Mouse (Mus musculus): ENCODE measurements around the gene Htr6. TPM values are rescaled to one million over a fixed set of nuclear protein-coding genes. Genes with fewer than 3 reads are reported as not detected.

Htr6 gene
- polyA plus RNA-seq, 1 experiment = 0.76 TPM

GRCm38 (mm10) chr4:139053391-139053790 is 22.0 kb downstream of the Htr6 start:
- no peaks in the 10 kb centered on the region for H3K27me3 ChIP-seq (ENCODE audit: control insufficient read depth, insufficient read depth, low read length)
- 78% methylated on average over 5 of the region's 5 CpGs for WGBS
- no peak overlapping the region for H3K27ac ChIP-seq (ENCODE audit: insufficient read depth, low read depth, low read length)
- TF ChIP-seq POLR2A (IDR thresholded peaks at IDR 0.05; ENCODE audit: low read depth, low read length) (no peak), CTCF (IDR thresholded peaks at IDR 0.05; ENCODE audit: extremely low read depth, insufficient read length, insufficient replicate concordance, low read depth, low read length) (no peak)
- no peak overlapping the region for H3K4me3 ChIP-seq (ENCODE audit: low read depth, low read length)
- H3K4me1 ChIP-seq (ENCODE audit: control insufficient read depth, insufficient read depth, insufficient read length, low read length) = peaks cover 2% of the 10 kb centered on the region
- peaks cover 22% of the 10 kb centered on the region for H3K36me3 ChIP-seq (ENCODE audit: control insufficient read depth, insufficient read depth, low read length)

GRCm38 (mm10) chr4:139052796-139053195 is 22.6 kb downstream of the Htr6 start:
- 91% methylated on average over 7 of the region's 7 CpGs for WGBS

GRCm38 (mm10) chr4:139048518-139048917 is 26.9 kb downstream of the Htr6 start:
- Histone ChIP-seq H3K36me3 (ENCODE audit: control insufficient read depth, insufficient read depth, low read length) (peaks cover 13% of the 10 kb centered on the region), H3K4me3 (ENCODE audit: low read depth, low read length) (no peak overlapping the region), H3K27me3 (ENCODE audit: control insufficient read depth, insufficient read depth, low read length) (no peaks in the 10 kb centered on the region), H3K27ac (ENCODE audit: insufficient read depth, low read depth, low read length) (no peak overlapping the region), H3K4me1 (ENCODE audit: control insufficient read depth, insufficient read depth, insufficient read length, low read length) (peaks cover 2% of the 10 kb centered on the region; the same call in 1 of the 2 replicates)
- no peak for TF ChIP-seq POLR2A (IDR thresholded peaks at IDR 0.05; ENCODE audit: low read depth, low read length)
- whole genome bisulfite sequencing = 94% methylated on average over 6 of the region's 6 CpGs

More at GRCm38 (mm10) chr4:139052796-139053195, 22.6 kb downstream of the Htr6 start:
- Histone ChIP-seq H3K4me1 (ENCODE audit: control insufficient read depth, insufficient read depth, insufficient read length, low read length) (peaks cover 2% of the 10 kb centered on the region), H3K36me3 (ENCODE audit: control insufficient read depth, insufficient read depth, low read length) (peaks cover 20% of the 10 kb centered on the region), H3K4me3 (ENCODE audit: low read depth, low read length) (no peak overlapping the region), H3K27ac (ENCODE audit: insufficient read depth, low read depth, low read length) (no peak overlapping the region), H3K27me3 (ENCODE audit: control insufficient read depth, insufficient read depth, low read length) (no peaks in the 10 kb centered on the region)
- TF ChIP-seq CTCF (IDR thresholded peaks at IDR 0.05; ENCODE audit: extremely low read depth, insufficient read length, insufficient replicate concordance, low read depth, low read length) = no peak
- TF ChIP-seq POLR2A (IDR thresholded peaks at IDR 0.05; ENCODE audit: low read depth, low read length) = no peak

- H3K27ac ChIP-seq (ENCODE audit: insufficient read depth, low read depth, low read length) = no peak overlapping the region
- 95% methylated on average over 5 of the region's 5 CpGs for WGBS
- no peak overlapping the region for H3K4me3 ChIP-seq (ENCODE audit: low read depth, low read length)
- no peaks in the 10 kb centered on the region for H3K4me1 ChIP-seq (ENCODE audit: control insufficient read depth, insufficient read depth, insufficient read length, low read length)
- peaks cover 13% of the 10 kb centered on the region for H3K36me3 ChIP-seq (ENCODE audit: control insufficient read depth, insufficient read depth, low read length)
- no peaks in the 10 kb centered on the region for H3K27me3 ChIP-seq (ENCODE audit: control insufficient read depth, insufficient read depth, low read length)
- TF ChIP-seq POLR2A (IDR thresholded peaks at IDR 0.05; ENCODE audit: low read depth, low read length) (no peak), CTCF (IDR thresholded peaks at IDR 0.05; ENCODE audit: extremely low read depth, insufficient read length, insufficient replicate concordance, low read depth, low read length) (no peak)
Observed at GRCm38 (mm10) chr4:139046354-139046753, 29.0 kb downstream of the Htr6 start.

GRCm38 (mm10) chr4:139044566-139044965 is 30.8 kb downstream of the Htr6 start:
- no peak overlapping the region for H3K4me3 ChIP-seq (ENCODE audit: low read depth, low read length)
- no peaks in the 10 kb centered on the region for H3K4me1 ChIP-seq (ENCODE audit: control insufficient read depth, insufficient read depth, insufficient read length, low read length)
- H3K27ac ChIP-seq (ENCODE audit: insufficient read depth, low read depth, low read length) = no peak overlapping the region
- no peaks in the 10 kb centered on the region for H3K27me3 ChIP-seq (ENCODE audit: control insufficient read depth, insufficient read depth, low read length)
- no peak for TF ChIP-seq POLR2A (IDR thresholded peaks at IDR 0.05; ENCODE audit: low read depth, low read length)
- TF ChIP-seq CTCF (IDR thresholded peaks at IDR 0.05; ENCODE audit: extremely low read depth, insufficient read length, insufficient replicate concordance, low read depth, low read length) = no peak
- WGBS = 93% methylated on average over 5 of the region's 5 CpGs
- H3K36me3 ChIP-seq (ENCODE audit: control insufficient read depth, insufficient read depth, low read length) = peaks cover 10% of the 10 kb centered on the region

GRCm38 (mm10) chr4:139043600-139043999 is 31.8 kb downstream of the Htr6 start:
- no peaks in the 10 kb centered on the region for H3K27me3 ChIP-seq (ENCODE audit: control insufficient read depth, insufficient read depth, low read length)
- no peak overlapping the region for H3K4me3 ChIP-seq (ENCODE audit: low read depth, low read length)
- H3K27ac ChIP-seq (ENCODE audit: insufficient read depth, low read depth, low read length) = no peak overlapping the region
- H3K36me3 ChIP-seq (ENCODE audit: control insufficient read depth, insufficient read depth, low read length) = peaks cover 13% of the 10 kb centered on the region
- TF ChIP-seq CTCF (IDR thresholded peaks at IDR 0.05; ENCODE audit: extremely low read depth, insufficient read length, insufficient replicate concordance, low read depth, low read length) (no peak), POLR2A (IDR thresholded peaks at IDR 0.05; ENCODE audit: low read depth, low read length) (no peak)
- 81% methylated on average over 2 of the region's 2 CpGs for WGBS
- H3K4me1 ChIP-seq (ENCODE audit: control insufficient read depth, insufficient read depth, insufficient read length, low read length) = no peaks in the 10 kb centered on the region

- no peak overlapping the region for H3K4me3 ChIP-seq (ENCODE audit: low read depth, low read length)
Observed at GRCm38 (mm10) chr4:139042611-139043010, 32.8 kb downstream of the Htr6 start.

More at GRCm38 (mm10) chr4:139042611-139043010, 32.8 kb downstream of the Htr6 start:
- peaks cover 16% of the 10 kb centered on the region for H3K36me3 ChIP-seq (ENCODE audit: control insufficient read depth, insufficient read depth, low read length)
- no peaks in the 10 kb centered on the region for H3K4me1 ChIP-seq (ENCODE audit: control insufficient read depth, insufficient read depth, insufficient read length, low read length)
- TF ChIP-seq CTCF (IDR thresholded peaks at IDR 0.05; ENCODE audit: extremely low read depth, insufficient read length, insufficient replicate concordance, low read depth, low read length) = no peak
- H3K27ac ChIP-seq (ENCODE audit: insufficient read depth, low read depth, low read length) = no peak overlapping the region
- WGBS = 90% methylated on average over 5 of the region's 5 CpGs
- no peaks in the 10 kb centered on the region for H3K27me3 ChIP-seq (ENCODE audit: control insufficient read depth, insufficient read depth, low read length)

Measured in small intestine, adult 2 months (tissue).